In the genomic region with DNA sequence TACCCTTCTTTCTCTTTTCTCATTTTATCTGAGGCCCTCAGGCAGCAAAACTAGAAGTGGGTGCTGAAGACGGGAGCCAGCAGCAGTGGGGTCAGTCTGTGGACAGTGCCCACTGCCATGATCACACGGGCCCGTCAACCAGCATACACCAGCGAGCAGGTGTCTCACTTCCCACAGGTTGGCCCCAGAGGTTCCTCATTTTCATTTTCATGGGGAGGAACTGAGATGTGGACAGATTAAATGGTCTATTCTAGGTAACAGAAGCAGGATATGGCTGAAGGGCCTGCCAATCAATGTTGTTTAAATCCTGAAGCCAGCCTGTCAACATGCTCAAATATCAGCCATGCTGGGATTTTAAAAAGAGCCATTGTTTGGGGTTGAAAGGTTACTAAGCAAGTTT, we compare ENCODE assay signal across 14 mouse cellular contexts.
"Had no signal": no experiment of that assay in that cellular context is flagged by ENCODE, and none has a peak within 500 bp of the region (broad histone marks: within the 10 kb centered on the region; RNA-seq: fewer than 3 reads in every experiment).

No protein-coding gene starts in this region.

- H3K4me3 ChIP-seq: liver, embryonic 13.5 days; neural tube, embryonic 12.5 days; neural tube, embryonic 15.5 days had no signal

- H3K27ac ChIP-seq: kidney, postnatal 0 days; liver, embryonic 13.5 days; macrophage; neural tube, embryonic 12.5 days; neural tube, embryonic 15.5 days had no signal

- H3K4me2 ChIP-seq: liver, embryonic 13.5 days; midbrain, embryonic 11.5 days; neural tube, embryonic 12.5 days; neural tube, embryonic 15.5 days had no signal

- H3K36me3 ChIP-seq: liver, embryonic 13.5 days; neural tube, embryonic 12.5 days; neural tube, embryonic 15.5 days had no signal

- H3K9ac ChIP-seq: liver, embryonic 13.5 days; neural tube, embryonic 12.5 days; neural tube, embryonic 15.5 days had no signal

- H3K27me3 ChIP-seq: liver, embryonic 13.5 days; neural tube, embryonic 12.5 days; neural tube, embryonic 15.5 days had no signal

- H3K4me1 ChIP-seq: neural tube, embryonic 15.5 days had no signal

- H3K9me3 ChIP-seq: liver, embryonic 13.5 days; neural tube, embryonic 12.5 days; neural tube, embryonic 15.5 days had no signal

- ATAC-seq: intestine, postnatal 0 days had no signal

- DNase-seq: kidney, adult 2 months; kidney, postnatal 36 days; liver, embryonic 13.5 days; lung, adult 2 months; midbrain, embryonic 14.5 days; retina, postnatal 1 day; thymus, adult 18-20 months; thymus, postnatal 4 days had no signal
